Mouse (Mus musculus): ENCODE data around the gene Rb1. TPM values are rescaled to one million over a fixed set of nuclear protein-coding genes. Genes with fewer than 3 reads are reported as not detected.

Rb1 gene
- total RNA-seq, 2 experiments from 2014 or later = 32.4 to 33.0 TPM

- intact Hi-C loops (cut with DNase I) = loop anchor here (5.0 kb wide), 1 partner anchor 92 kb away; no protein-coding TSS in a partner anchor
- DNase-seq (ENCODE audit: low spot score in 2 of 2) = no peak
These were observed 91.1 kb downstream of the Rb1 start for GRCm38 (mm10) chr14:73234468-73235031.

- intact Hi-C loops (cut with DNase I) = no loop called here
These were observed 94.2 kb downstream of the Rb1 start for GRCm38 (mm10) chr14:73231286-73231982.

GRCm38 (mm10) chr14:73226849-73227248 lies 98.8 kb downstream of the Rb1 start:
- DNase-seq (ENCODE audit: low spot score in 2 of 2) = no peak
- intact Hi-C loops (cut with DNase I) = no loop called here

More at GRCm38 (mm10) chr14:73231286-73231982, 94.2 kb downstream of the Rb1 start:
- no peak for DNase-seq (ENCODE audit: low spot score in 2 of 2)

- intact Hi-C loops (cut with DNase I) = no loop called here
- no peak for DNase-seq (ENCODE audit: low spot score in 2 of 2)
These were observed 99.3 kb downstream of the Rb1 start for GRCm38 (mm10) chr14:73226346-73226745.

GRCm38 (mm10) chr14:73222316-73222970 lies 103.2 kb downstream of the Rb1 start:
- intact Hi-C loops (cut with DNase I) = no loop called here
- DNase-seq (ENCODE audit: low spot score in 2 of 2) = no peak

GRCm38 (mm10) chr14:73217062-73217461 lies 108.6 kb downstream of the Rb1 start:
- intact Hi-C loops (cut with DNase I) = no loop called here
- DNase-seq (ENCODE audit: low spot score in 2 of 2) = no peak

GRCm38 (mm10) chr14:73211477-73211876 lies 114.1 kb downstream of the Rb1 start:
- intact Hi-C loops (cut with DNase I) = no loop called here
- DNase-seq (ENCODE audit: low spot score in 2 of 2) = no peak

- intact Hi-C loops (cut with DNase I) = no loop called here
These were observed 115.4 kb downstream of the Rb1 start for GRCm38 (mm10) chr14:73210196-73210595.

GRCm38 (mm10) chr14:73209262-73209661 lies 116.4 kb downstream of the Rb1 start:
- no peak for DNase-seq (ENCODE audit: low spot score in 2 of 2)
- intact Hi-C loops (cut with DNase I) = no loop called here

More at GRCm38 (mm10) chr14:73210196-73210595, 115.4 kb downstream of the Rb1 start:
- DNase-seq (ENCODE audit: low spot score in 2 of 2) = no peak

- intact Hi-C loops (cut with DNase I) = no loop called here
- no peak for DNase-seq (ENCODE audit: low spot score in 2 of 2)
These were observed 121.6 kb downstream of the Rb1 start for GRCm38 (mm10) chr14:73204016-73204415.

- intact Hi-C loops (cut with DNase I) = no loop called here
- no peak for DNase-seq (ENCODE audit: low spot score in 2 of 2)
These were observed 124.2 kb downstream of the Rb1 start for GRCm38 (mm10) chr14:73201447-73201846.

- intact Hi-C loops (cut with DNase I) = no loop called here
- peak in 1 of 2 experiments; percentile 13 for DNase-seq (ENCODE audit: low spot score in 2 of 2)
These were observed 126.6 kb downstream of the Rb1 start for GRCm38 (mm10) chr14:73199058-73199457.

GRCm38 (mm10) chr14:73186875-73187274 lies 138.7 kb downstream of the Rb1 start:
- intact Hi-C loops (cut with DNase I) = no loop called here

GRCm38 (mm10) chr14:73181144-73181543 lies 144.5 kb downstream of the Rb1 start:
- DNase-seq (ENCODE audit: low spot score in 2 of 2) = no peak
- intact Hi-C loops (cut with DNase I) = no loop called here

More at GRCm38 (mm10) chr14:73186875-73187274, 138.7 kb downstream of the Rb1 start:
- DNase-seq (ENCODE audit: low spot score in 2 of 2) = no peak

- no peak for DNase-seq (ENCODE audit: low spot score in 2 of 2)
- intact Hi-C loops (cut with DNase I) = no loop called here
These were observed 145.0 kb downstream of the Rb1 start for GRCm38 (mm10) chr14:73180671-73181070.

GRCm38 (mm10) chr14:73179221-73179681 lies 146.4 kb downstream of the Rb1 start:
- intact Hi-C loops (cut with DNase I) = no loop called here
- no peak for DNase-seq (ENCODE audit: low spot score in 2 of 2)

GRCm38 (mm10) chr14:73177961-73178360 lies 147.7 kb downstream of the Rb1 start:
- DNase-seq (ENCODE audit: low spot score in 2 of 2) = no peak
- intact Hi-C loops (cut with DNase I) = no loop called here

GRCm38 (mm10) chr14:73176266-73176665 lies 149.4 kb downstream of the Rb1 start:
- intact Hi-C loops (cut with DNase I) = no loop called here
- no peak for DNase-seq (ENCODE audit: low spot score in 2 of 2)

- no peak for DNase-seq (ENCODE audit: low spot score in 2 of 2)
- intact Hi-C loops (cut with DNase I) = no loop called here
These were observed 149.8 kb downstream of the Rb1 start for GRCm38 (mm10) chr14:73175814-73176213.

GRCm38 (mm10) chr14:73175031-73175430 lies 150.6 kb downstream of the Rb1 start:
- intact Hi-C loops (cut with DNase I) = no loop called here
- DNase-seq (ENCODE audit: low spot score in 2 of 2) = no peak

Measured in left cerebral cortex, postnatal 14 days (tissue).